Mouse (Mus musculus) MEL (cell line): ENCODE data around the gene Tmub1. TPM values are rescaled to one million over a fixed set of nuclear protein-coding genes. Genes with fewer than 3 reads are reported as not detected.
A peak's percentile ranks its signal among the peaks of the same experiment; 100 is the strongest.

ENCODE experiments used
- DNase-seq: peaks from one replicate; pipeline ENCODE4 v3.0.0; 2011; ENCODE audit warnings: low read depth, low spot score
- H3K27ac ChIP-seq: 2 replicates; pipeline ENCODE4 v1.5.1; 2012; ENCODE audit warnings: low read depth, mild to moderate bottlenecking, control low read depth, low read length, moderate library complexity; ENCODE audit not compliant: control insufficient read depth
- H3K27me3 ChIP-seq, 2 experiments: fragments of 150-350 bp in 1 of 2; sonication (generic) in 1 of 2; 2 replicates each; pipeline ENCODE4 v1.6.1; 2012; ENCODE audit warnings: low read length in 2 of 2, mild to moderate bottlenecking in 2 of 2, improper control_type of control experiment in 1 of 2, moderate library complexity in 1 of 2; ENCODE audit not compliant: insufficient read depth in 2 of 2, control insufficient read depth in 1 of 2
- H3K36me3 ChIP-seq, 2 experiments: 2 replicates each; pipeline ENCODE4 v1.6.1; 2012 to 2014; ENCODE audit warnings: low read length in 2 of 2, improper control_type of control experiment in 1 of 2, inconsistent platforms in 1 of 2, mild to moderate bottlenecking in 1 of 2; ENCODE audit not compliant: insufficient read depth in 2 of 2, control insufficient read depth in 1 of 2
- H3K4me1 ChIP-seq, 2 experiments: fragments of 150-350 bp in 1 of 2; sonication (generic) in 1 of 2; 2 replicates each; pipeline ENCODE4 v1.6.1; 2012; ENCODE audit warnings: low read length in 2 of 2, improper control_type of control experiment in 1 of 2, mild to moderate bottlenecking in 1 of 2; ENCODE audit not compliant: insufficient read depth in 2 of 2, control insufficient read depth in 1 of 2
- H3K4me3 ChIP-seq, 2 experiments: fragments of 150-350 bp in 1 of 2; sonication (generic) in 1 of 2; 2 replicates each; pipeline ENCODE4 v1.5.1; 2012; ENCODE audit warnings: low read depth in 2 of 2, low read length in 2 of 2, mild to moderate bottlenecking in 2 of 2, moderate library complexity in 2 of 2, control low read depth in 1 of 2, improper control_type of control experiment in 1 of 2; ENCODE audit not compliant: control insufficient read depth in 1 of 2, insufficient read depth in 1 of 2
- H3K79me2 ChIP-seq: 2 replicates; pipeline ENCODE4 v1.6.1; 2012; ENCODE audit warnings: mild to moderate bottlenecking, low read length, moderate library complexity; ENCODE audit not compliant: control insufficient read depth, poor library complexity, insufficient read depth
- H3K9ac ChIP-seq: 2 replicates; pipeline ENCODE4 v1.6.1; 2012; ENCODE audit warnings: low read depth, mild to moderate bottlenecking, control low read depth, low read length, moderate library complexity; ENCODE audit not compliant: control insufficient read depth, poor library complexity, severe bottlenecking
- H3K9me3 ChIP-seq: fragments of 150-350 bp; sonication (generic); replicated peaks from 2 replicates; pipeline ENCODE4 v1.6.1; 2012; ENCODE audit warnings: mild to moderate bottlenecking, low read length, improper control_type of control experiment, moderate library complexity; ENCODE audit not compliant: insufficient read depth
- BHLHE40 ChIP-seq: IDR thresholded peaks from 2 replicates; pipeline ENCODE4 v1.6.1; 2012; ENCODE audit warnings: low read depth, mild to moderate bottlenecking, inconsistent platforms, low read length, improper control_type of control experiment, borderline replicate concordance
- CHD1 ChIP-seq: IDR thresholded peaks from 2 replicates; pipeline ENCODE4 v1.6.1; 2012; ENCODE audit warnings: low read depth, mild to moderate bottlenecking, inconsistent platforms, low read length, improper control_type of control experiment
- CHD2 ChIP-seq: IDR thresholded peaks from 2 replicates; pipeline ENCODE4 v1.6.1; 2011; ENCODE audit warnings: low read length, improper control_type of control experiment
- CTCF ChIP-seq, 3 experiments: IDR thresholded peaks in 2 of 3; conservative IDR thresholded peaks in 1 of 3; 2 replicates each; pipeline ENCODE4 v1.5.1; 2011 to 2012; ENCODE audit warnings: low read length in 3 of 3, low read depth in 2 of 3, mild to moderate bottlenecking in 2 of 3, improper control_type of control experiment in 1 of 3, inconsistent platforms in 1 of 3, mixed read lengths in 1 of 3, moderate library complexity in 1 of 3; ENCODE audit not compliant: control insufficient read depth in 1 of 3, insufficient read depth in 1 of 3, poor library complexity in 1 of 3, severe bottlenecking in 1 of 3
- E2F4 ChIP-seq: IDR thresholded peaks from 2 replicates; pipeline ENCODE4 v1.6.1; 2011; ENCODE audit warnings: low read depth, low read length, improper control_type of control experiment, borderline replicate concordance
- ELF1 ChIP-seq: IDR thresholded peaks from 2 replicates; pipeline ENCODE4 v1.6.1; 2014; ENCODE audit warnings: low read depth, mild to moderate bottlenecking, inconsistent platforms, low read length, improper control_type of control experiment, moderate library complexity
- EP300 ChIP-seq, 2 experiments: IDR thresholded peaks; 2 replicates each; pipeline ENCODE4 v1.6.1; 2011; ENCODE audit warnings: improper control_type of control experiment in 2 of 2, low read length in 2 of 2, low read depth in 1 of 2, mild to moderate bottlenecking in 1 of 2
- ETS1 ChIP-seq: IDR thresholded peaks from 2 replicates; pipeline ENCODE4 v1.6.1; 2012; ENCODE audit warnings: low read depth, mild to moderate bottlenecking, inconsistent platforms, low read length, improper control_type of control experiment, moderate library complexity
- GABPA ChIP-seq: IDR thresholded peaks from 2 replicates; pipeline ENCODE4 v1.6.1; 2012; ENCODE audit warnings: low read depth, mild to moderate bottlenecking, inconsistent platforms, low read length, improper control_type of control experiment, moderate library complexity
- GATA1 ChIP-seq: IDR thresholded peaks from 2 replicates; pipeline ENCODE4 v1.6.1; 2011; ENCODE audit warnings: low read depth, low read length, improper control_type of control experiment
- HCFC1 ChIP-seq: IDR thresholded peaks from 2 replicates; pipeline ENCODE4 v1.6.1; 2012; ENCODE audit warnings: low read depth, mild to moderate bottlenecking, inconsistent platforms, low read length, improper control_type of control experiment, moderate library complexity
- JUND ChIP-seq: IDR thresholded peaks from 2 replicates; pipeline ENCODE4 v1.6.1; 2011; ENCODE audit warnings: low read depth, mild to moderate bottlenecking, improper control_type of control experiment, low read length
- KAT2A ChIP-seq: conservative IDR thresholded peaks from 2 replicates; pipeline ENCODE4 v1.6.1; 2012; ENCODE audit warnings: low read depth, low read length, improper control_type of control experiment, inconsistent platforms
- MAFK ChIP-seq: IDR thresholded peaks from 2 replicates; pipeline ENCODE4 v1.6.1; 2011; ENCODE audit warnings: low read depth, mild to moderate bottlenecking, low read length, improper control_type of control experiment, borderline replicate concordance
- MAX ChIP-seq: IDR thresholded peaks from 2 replicates; pipeline ENCODE4 v1.6.1; 2011; ENCODE audit warnings: low read length, improper control_type of control experiment
- MAZ ChIP-seq: IDR thresholded peaks from 2 replicates; pipeline ENCODE4 v1.6.1; 2012; ENCODE audit warnings: low read depth, mild to moderate bottlenecking, inconsistent platforms, low read length, improper control_type of control experiment
- MEF2A ChIP-seq: IDR thresholded peaks from 2 replicates; pipeline ENCODE4 v1.6.1; 2014; ENCODE audit warnings: low read depth, mild to moderate bottlenecking, inconsistent platforms, low read length, improper control_type of control experiment; ENCODE audit not compliant: poor library complexity, insufficient replicate concordance, severe bottlenecking; ENCODE audit errors: extremely low read depth
- MYB ChIP-seq: IDR thresholded peaks from 2 replicates; pipeline ENCODE4 v1.6.1; 2011; ENCODE audit warnings: mild to moderate bottlenecking, low read depth, low read length, improper control_type of control experiment
- MYC ChIP-seq: IDR thresholded peaks from 2 replicates; pipeline ENCODE4 v1.6.1; 2011; ENCODE audit warnings: low read depth, mild to moderate bottlenecking, low read length, improper control_type of control experiment, moderate library complexity
- NRF1 ChIP-seq: IDR thresholded peaks from 2 replicates; pipeline ENCODE4 v1.6.1; 2014; ENCODE audit warnings: low read depth, mild to moderate bottlenecking, inconsistent platforms, low read length, improper control_type of control experiment, moderate library complexity; ENCODE audit not compliant: poor library complexity, insufficient read depth, severe bottlenecking
- POLR2AphosphoS2 ChIP-seq: IDR thresholded peaks from 2 replicates; pipeline ENCODE4 v1.6.1; 2011; ENCODE audit warnings: low read length, improper control_type of control experiment
- POLR2AphosphoS5 ChIP-seq: IDR thresholded peaks from 2 replicates; pipeline ENCODE4 v1.6.1; 2012; ENCODE audit warnings: low read depth, borderline replicate concordance, mild to moderate bottlenecking, inconsistent platforms, low read length, moderate library complexity, mixed read lengths
- RAD21 ChIP-seq: IDR thresholded peaks from 2 replicates; pipeline ENCODE4 v1.6.1; 2011; ENCODE audit warnings: mild to moderate bottlenecking, low read depth, low read length, improper control_type of control experiment
- RCOR1 ChIP-seq: IDR thresholded peaks from 2 replicates; pipeline ENCODE4 v1.6.1; 2012; ENCODE audit warnings: low read depth, mild to moderate bottlenecking, inconsistent platforms, low read length, improper control_type of control experiment
- SIN3A ChIP-seq: IDR thresholded peaks from 2 replicates; pipeline ENCODE4 v1.6.1; 2012; ENCODE audit warnings: low read length, improper control_type of control experiment, inconsistent platforms
- SMC3 ChIP-seq: IDR thresholded peaks from 2 replicates; pipeline ENCODE4 v1.6.1; 2011; ENCODE audit warnings: low read depth, low read length, improper control_type of control experiment
- TAL1 ChIP-seq: IDR thresholded peaks from 2 replicates; pipeline ENCODE4 v1.6.1; 2012; ENCODE audit warnings: mild to moderate bottlenecking, inconsistent platforms, low read length, moderate library complexity, mixed read lengths
- TBP ChIP-seq: IDR thresholded peaks from 2 replicates; pipeline ENCODE4 v1.8.0; 2011; ENCODE audit warnings: low read depth, low read length, improper control_type of control experiment
- TCF12 ChIP-seq: IDR thresholded peaks from 2 replicates; pipeline ENCODE4 v1.6.1; 2014; ENCODE audit warnings: low read depth, mild to moderate bottlenecking, inconsistent platforms, low read length, improper control_type of control experiment, moderate library complexity
- UBTF ChIP-seq: IDR thresholded peaks from 2 replicates; pipeline ENCODE4 v1.6.1; 2012; ENCODE audit warnings: low read depth, mild to moderate bottlenecking, inconsistent platforms, low read length, improper control_type of control experiment, moderate library complexity, borderline replicate concordance; ENCODE audit not compliant: insufficient read depth
- USF1 ChIP-seq: IDR thresholded peaks from 2 replicates; pipeline ENCODE4 v1.6.1; 2014; ENCODE audit warnings: low read depth, mild to moderate bottlenecking, inconsistent platforms, low read length, improper control_type of control experiment, moderate library complexity
- USF2 ChIP-seq, 2 experiments: IDR thresholded peaks; 2 replicates each; pipeline ENCODE4 v1.6.1; 2011 to 2012; ENCODE audit warnings: improper control_type of control experiment in 2 of 2, low read length in 2 of 2, borderline replicate concordance in 1 of 2, inconsistent platforms in 1 of 2, low read depth in 1 of 2, mild to moderate bottlenecking in 1 of 2; ENCODE audit not compliant: insufficient read depth in 1 of 2
- ZKSCAN1 ChIP-seq: IDR thresholded peaks from 2 replicates; pipeline ENCODE4 v1.6.1; 2012; ENCODE audit warnings: low read depth, mild to moderate bottlenecking, inconsistent platforms, low read length, improper control_type of control experiment, moderate library complexity
- ZNF384 ChIP-seq: IDR thresholded peaks from 2 replicates; pipeline ENCODE4 v1.6.1; 2012; ENCODE audit warnings: low read depth, mild to moderate bottlenecking, inconsistent platforms, low read length, improper control_type of control experiment
- polyA plus RNA-seq, 2 experiments: library from polyadenylated mRNA; stranded (reverse) in 1 of 2; unstranded in 1 of 2; fragments of >175 nt in 1 of 2; fragments of >200 nt in 1 of 2; gene quantifications; 2 replicates each; pipeline versions ENCODE4 v1.2.1 to v1.2.4; 2012; ENCODE audit warnings: low replicate concordance in 2 of 2, low read depth in 1 of 2; ENCODE audit not compliant: insufficient read length in 2 of 2, insufficient read depth in 1 of 2, missing spikeins in 1 of 2
- total RNA-seq: library from RNA; depleted of rRNA; stranded (reverse); fragments of 300-350 nt; gene quantifications from 2 replicates; pipeline ENCODE4 v1.2.3, GENCODE M21; 2012

The Tmub1 gene
- total and polyA plus RNA-seq, 3 experiments: 17.8 to 36.0 TPM; not detected in 1

GRCm38 (mm10) chr5:24423129-24424003, 24.3 kb downstream of the Tmub1 start, which contains the start of the genes Cdk5 and Slc4a2:
Gene Cdk5, minus strand, starts transcription at chr5:24423530.
Gene Slc4a2, plus strand, starts transcription at chr5:24423837.
- H3K4me3 ChIP-seq: peak within 1 kb of the TSS; percentile 70 to 73
- peak; percentile 100 for DNase-seq
- peak within 1 kb of the TSS; percentile 78 for H3K9ac ChIP-seq
- peak within 1 kb of the TSS; percentile 60 for H3K27ac ChIP-seq
- no peaks in the 10 kb centered on the region for H3K27me3 ChIP-seq
- H3K36me3 ChIP-seq: peaks cover 0 to 17% of the 10 kb centered on the region in 2 experiments; a peak in 2 of 4 replicates
- H3K4me1 ChIP-seq: peaks cover 6 to 22% of the 10 kb centered on the region in 2 experiments
- no peaks in the 10 kb centered on the region for H3K9me3 ChIP-seq
- H3K79me2 ChIP-seq: peaks cover 14% of the 10 kb centered on the region
- TF ChIP-seq MAX (peak; percentile 72; the same call in 1 of the 2 replicates), JUND (no peak), ELF1 (peak; percentile 87), CHD2 (peak; percentile 56), UBTF (no peak), EP300 (IDR thresholded peaks at IDR 0.05; ENCODE audit: low read depth in 1 of 2, low read length in 2 of 2) (0 out of 4 replicates have a peak, but pooled peaks of 1 of the 2 experiments have one; percentile 10), RAD21 (no peak), MYC (peak; percentile 95), POLR2AphosphoS2 (peak; percentile 88; the same call in 1 of the 2 replicates), USF2 (IDR thresholded peaks at IDR 0.05; ENCODE audit: borderline replicate concordance in 1 of 2, insufficient read depth in 1 of 2, low read depth in 1 of 2, low read length in 2 of 2) (no peak), SMC3 (0 out of 2 replicates have a peak, but pooled peaks have one; percentile 5), TBP (peak; percentile 84), E2F4 (peak; percentile 47; the same call in 1 of the 2 replicates), KAT2A (peak; percentile 99), GABPA (peak; percentile 47; the same call in 1 of the 2 replicates), ETS1 (no peak; the same call in none of the 2 replicates), POLR2AphosphoS5 (no peak), HCFC1 (peak; percentile 96), MEF2A (no peak), MAZ (peak; percentile 85), GATA1 (peak; percentile 41; the same call in 1 of the 2 replicates), RCOR1 (0 out of 2 replicates have a peak, but pooled peaks have one; percentile 23), ZNF384 (no peak), CHD1 (no peak), ZKSCAN1 (no peak), MYB (no peak), NRF1 (peak; percentile 63), TAL1 (peak; percentile 29; the same call in 1 of the 2 replicates), SIN3A (peak; percentile 98), TCF12 (peak; percentile 82), MAFK (no peak), BHLHE40 (peak; percentile 52; the same call in 1 of the 2 replicates), CTCF (IDR thresholded peaks at IDR 0.05 in 2 of 3, conservative IDR thresholded peaks at IDR 0.05 in 1 of 3; ENCODE audit: control insufficient read depth in 1 of 3, insufficient read depth in 1 of 3, low read depth in 2 of 3, low read length in 3 of 3, poor library complexity in 1 of 3, severe bottlenecking in 1 of 3) (no peak), USF1 (peak; percentile 60)
